Mouse (Mus musculus): ENCODE results near the gene Olfr401.
"Not testable (repeated sequence)": the region's sequence is repeated elsewhere in the genome, so short reads cannot be mapped to it uniquely, and the experiment has no call there.

DNA sequence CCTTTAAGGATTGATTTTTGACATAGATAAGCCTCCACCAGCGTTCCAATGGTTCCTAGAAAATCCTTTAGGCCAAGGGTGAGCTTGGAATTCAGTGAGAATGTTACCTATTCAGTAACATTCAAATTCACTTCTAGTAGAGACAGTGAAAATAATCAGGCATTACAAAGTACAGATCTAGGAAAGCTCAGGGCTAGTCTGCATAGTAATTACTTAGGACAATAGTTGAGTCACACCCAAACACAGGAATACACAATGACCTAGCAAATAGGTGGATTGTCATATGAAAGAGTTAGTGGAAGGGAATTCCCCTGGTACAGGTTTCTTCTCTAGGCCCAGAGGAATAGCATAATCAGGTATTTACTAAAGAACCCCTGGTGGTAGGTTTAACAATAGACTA, 26.5 kb downstream of the Olfr401 start:
- TF ChIP-seq CTCF, EP300 (IDR thresholded peaks at IDR 0.05; ENCODE audit: low read depth): not testable (repeated sequence)
